Mouse (Mus musculus): ENCODE measurements around the gene Pnpla7.

Pnpla7 gene

DNA sequence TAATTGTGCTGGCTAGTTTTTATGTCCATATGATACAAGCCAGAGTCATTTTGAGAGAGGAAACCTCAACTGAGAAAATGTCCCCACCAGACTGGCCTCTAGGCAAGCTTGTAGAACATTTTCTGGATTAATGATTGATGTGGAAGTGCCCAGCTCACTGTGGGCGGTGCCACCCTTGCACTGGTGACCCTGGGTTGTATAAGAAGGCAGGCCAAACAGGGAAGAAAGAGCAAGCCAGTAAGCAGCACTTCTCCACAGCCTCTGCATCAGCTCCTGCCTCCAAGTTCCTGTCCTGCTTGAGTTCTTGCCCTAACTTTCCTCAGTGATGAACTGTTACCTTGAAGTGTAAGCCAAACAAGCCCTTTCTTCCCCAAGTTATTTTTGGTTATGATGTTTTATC lies 103.1 kb downstream of the Pnpla7 start:
- no peak for DNase-seq

DNA sequence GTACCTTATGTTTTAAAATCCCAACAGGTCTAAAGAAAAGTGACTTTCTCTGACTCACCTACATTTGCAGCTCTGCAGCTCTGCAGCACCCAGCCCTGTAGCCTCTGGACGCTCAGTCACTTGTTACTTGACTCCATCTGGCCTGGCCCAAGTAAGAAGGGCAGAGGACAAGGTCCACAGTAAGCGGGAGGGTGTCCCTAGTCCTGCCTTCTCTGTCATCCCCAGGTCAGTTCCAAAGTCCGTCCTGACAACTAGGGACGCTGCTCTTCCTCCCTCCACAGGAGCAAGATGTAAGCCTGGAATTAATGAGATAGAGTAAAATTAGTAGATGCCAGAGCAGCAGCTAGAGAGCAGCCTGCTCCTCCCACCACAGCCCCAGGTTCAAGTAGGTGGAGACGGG lies 104.2 kb downstream of the Pnpla7 start, which contains the start of gene Entpd8:
TSS of gene Entpd8 (plus strand) at position 229 of the 400 bp plus-strand sequence.
- DNase-seq, result no peak

DNA sequence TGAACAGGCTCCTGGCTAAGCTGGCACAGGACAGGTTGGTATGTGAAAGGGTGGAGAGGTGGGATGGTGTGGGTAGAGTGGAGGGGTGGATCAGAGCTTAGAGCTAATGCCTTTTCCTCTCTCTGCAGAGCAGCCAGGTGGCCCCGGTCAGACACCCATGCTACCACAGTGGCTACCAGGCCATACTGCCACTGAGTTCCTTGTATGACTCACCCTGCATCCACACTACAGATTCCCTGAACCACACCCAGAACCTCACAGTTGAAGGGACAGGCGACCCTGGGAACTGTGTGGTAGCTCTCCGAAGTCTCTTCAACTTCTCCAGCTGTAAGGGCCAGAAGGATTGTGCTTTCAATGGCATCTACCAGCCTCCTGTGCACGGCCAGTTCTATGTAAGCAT lies 107.9 kb downstream of the Pnpla7 start:
- DNase-seq, result no peak

DNA sequence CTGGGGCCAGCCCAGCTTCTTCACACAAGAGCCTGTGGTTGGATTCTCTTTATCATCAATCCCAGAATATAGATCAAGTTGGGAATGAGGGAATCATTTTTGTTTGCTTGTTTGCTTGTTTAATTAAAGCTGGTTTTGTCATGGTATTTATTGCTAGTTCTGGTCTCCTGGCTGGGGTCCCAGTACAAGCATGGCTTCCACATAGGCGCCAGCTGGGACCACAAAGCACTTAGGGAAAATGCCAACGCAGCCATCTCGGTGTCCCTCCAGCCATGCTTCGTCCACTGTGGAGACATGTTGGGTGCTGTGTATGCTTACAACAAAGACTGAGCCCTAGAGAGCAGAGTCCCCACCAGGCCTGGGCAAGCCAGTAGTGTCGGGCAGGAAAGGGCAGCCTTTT lies 109.7 kb downstream of the Pnpla7 start:
- no peak for DNase-seq

DNA sequence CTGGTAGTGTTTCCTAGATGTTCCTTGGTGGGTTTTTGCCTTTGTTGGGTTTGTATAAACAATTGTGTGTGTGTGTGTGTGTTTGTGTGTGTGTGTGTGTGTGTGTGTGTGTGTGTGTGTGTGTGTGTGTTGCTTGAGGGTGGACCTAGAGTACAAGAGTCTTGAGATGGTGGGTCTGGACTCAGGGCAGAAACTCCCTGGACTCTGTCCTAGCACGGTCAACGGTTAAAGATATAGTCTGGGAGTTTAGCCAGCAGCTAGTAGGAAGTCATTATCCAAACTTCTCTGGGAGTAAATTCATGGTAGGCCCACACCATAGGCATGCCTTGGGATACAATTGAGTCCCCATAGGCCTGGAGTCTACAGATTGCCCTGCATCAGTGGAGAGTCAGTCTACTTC lies 112.0 kb downstream of the Pnpla7 start:
- no peak for DNase-seq

DNA sequence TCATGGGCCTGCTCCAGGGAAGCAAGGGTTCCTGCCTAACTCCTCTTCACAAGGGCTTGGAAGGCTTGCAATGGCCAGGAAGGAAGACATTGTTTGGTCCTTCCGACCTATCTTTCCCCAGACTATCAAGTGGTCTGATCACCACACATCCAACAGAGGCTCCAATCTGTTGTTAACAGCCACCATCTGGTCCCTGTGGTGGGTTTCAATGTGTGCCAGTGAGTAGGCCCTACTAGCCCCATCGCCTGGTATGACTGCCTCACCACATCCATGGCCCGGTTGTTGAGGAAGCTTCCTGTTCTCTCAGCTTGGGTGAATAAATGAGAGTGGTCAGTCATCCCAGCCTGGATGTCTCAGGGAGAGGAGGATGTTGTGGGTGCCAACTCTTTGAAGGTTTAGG lies 112.8 kb downstream of the Pnpla7 start:
- DNase-seq, result no peak

DNA sequence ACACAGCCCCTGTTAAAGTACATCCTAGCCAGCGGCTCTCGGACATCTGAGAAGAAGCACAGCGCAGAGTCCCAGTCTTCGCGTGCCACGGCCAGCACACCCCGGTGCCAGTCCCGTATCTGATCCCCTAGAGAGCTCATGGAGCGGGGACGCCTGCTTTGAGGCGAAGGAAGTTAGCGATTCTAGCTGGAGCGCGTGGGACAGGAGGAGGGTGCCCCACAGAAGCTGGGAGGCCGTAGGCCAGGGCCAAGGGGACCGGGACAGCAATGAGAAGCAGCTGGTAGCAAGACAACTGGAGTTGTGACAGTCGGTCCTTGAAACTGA lies 118.9 kb downstream of the Pnpla7 start:
- no peak for DNase-seq

DNA sequence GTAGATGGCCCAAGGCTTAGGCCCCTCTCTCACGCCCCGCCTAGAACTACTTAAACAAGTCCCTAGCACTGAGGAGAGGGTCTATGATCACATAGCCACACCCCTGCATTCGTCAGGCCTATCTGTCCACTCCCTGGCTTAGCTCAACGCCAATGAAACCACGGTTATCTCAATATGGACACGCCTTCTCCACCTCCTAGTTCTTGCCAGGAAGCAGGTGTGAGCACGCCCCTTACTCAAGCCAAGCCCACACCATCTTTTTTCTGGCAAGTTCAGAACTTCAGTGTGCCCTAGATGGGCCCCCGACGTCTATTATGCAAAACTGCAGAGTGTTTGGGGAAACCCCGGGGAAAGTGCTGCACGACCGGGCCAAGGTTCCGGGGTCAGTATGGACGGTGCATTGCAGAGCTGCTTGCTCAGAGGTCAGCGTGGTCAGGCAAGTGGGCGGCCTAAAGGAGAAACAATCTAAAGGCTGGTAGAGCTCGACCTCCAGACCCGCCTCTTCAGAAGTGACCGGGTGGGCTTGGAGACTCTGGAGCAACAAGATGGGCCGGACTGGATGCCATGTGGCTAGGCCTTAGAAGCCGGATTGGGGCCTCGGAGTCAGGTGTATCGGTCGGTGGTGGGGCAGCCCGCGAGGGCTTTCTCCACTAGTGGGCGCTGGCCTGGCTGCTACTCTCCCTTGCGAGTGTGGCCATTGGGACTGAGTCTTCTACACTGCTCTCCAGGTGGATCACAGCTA lies 119.4 kb downstream of the Pnpla7 start, which contains the start of gene Noxa1:
TSS of gene Noxa1 (minus strand) at position 41 of the 742 bp plus-strand sequence.
- DNase-seq, result no peak

DNA sequence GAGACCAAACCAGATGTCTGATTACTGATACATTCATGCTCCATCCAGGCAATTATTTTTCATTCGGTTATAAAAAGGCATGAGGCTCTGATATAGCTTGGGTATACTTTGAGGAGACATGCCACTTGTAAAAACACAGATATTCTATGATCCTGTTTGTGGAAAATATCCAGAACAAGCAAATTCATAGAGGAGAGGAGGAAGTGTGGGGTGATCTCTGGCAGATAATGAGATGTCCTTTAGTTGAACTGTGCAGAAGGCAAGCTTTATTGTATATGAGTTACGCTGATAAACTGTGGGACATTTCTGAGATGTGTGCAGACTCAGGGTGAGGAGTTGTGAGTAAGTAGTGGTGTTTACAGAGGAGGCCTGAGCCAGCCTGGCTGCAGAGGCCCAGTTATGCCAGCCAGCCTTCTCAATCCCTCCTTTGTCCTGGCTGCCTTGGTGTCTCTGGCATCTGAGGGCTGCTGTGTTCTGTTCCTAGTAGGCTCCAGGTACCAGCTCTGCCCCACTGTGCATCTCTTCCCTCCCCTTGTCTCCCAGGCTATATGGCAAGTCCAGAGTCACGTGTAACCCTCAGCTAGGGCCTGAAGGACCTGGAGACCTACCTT lies 122.3 kb downstream of the Pnpla7 start:
- no peak for DNase-seq

DNA sequence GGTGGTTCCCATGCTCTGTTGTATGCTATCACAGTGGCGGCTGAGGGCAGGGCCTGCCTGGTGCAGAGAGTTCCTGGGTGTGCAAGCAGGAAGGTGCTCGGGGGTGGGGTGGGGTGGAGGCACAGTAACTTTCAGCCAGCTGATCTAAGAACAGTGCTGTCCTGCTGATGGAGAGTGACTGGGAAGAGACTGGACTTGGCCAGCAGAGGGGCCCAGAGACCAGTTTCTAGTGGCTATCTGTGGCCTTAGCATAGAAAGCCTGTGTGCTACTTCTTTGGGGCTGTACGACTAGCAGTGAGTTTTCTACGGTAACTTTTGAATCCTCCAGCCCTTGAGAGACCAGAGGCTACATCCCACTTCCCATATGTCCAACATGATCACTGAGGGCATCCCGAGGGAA lies 123.1 kb downstream of the Pnpla7 start:
- no peak for DNase-seq

DNA sequence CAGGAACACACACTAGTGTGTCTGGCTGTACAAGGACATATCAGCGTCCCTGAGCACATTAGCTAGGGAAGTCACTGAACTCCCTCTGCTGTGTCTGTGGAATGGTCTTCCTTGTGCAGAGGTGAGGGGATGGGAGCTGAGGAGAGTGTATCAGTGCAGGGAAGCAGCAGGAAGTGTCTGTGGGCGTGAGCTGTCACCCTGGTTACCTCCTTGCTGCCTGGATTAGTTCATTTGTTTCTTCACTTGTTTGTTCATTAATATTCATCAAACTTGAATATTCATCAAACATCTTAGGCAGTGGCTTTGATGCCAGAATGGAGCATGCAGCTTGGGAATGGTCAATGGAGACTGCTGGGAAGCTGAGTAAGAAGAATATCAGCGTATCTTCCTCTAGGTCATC lies 123.9 kb downstream of the Pnpla7 start:
- no peak for DNase-seq

Measured in thymus, postnatal 14 days (tissue).